Mouse (Mus musculus) embryonic fibroblast, embryonic 13.5 days (primary cell): ENCODE data around the gene Aldh3a2. TPM values are rescaled to one million over a fixed set of nuclear protein-coding genes. Genes with fewer than 3 reads are reported as not detected.
A peak's percentile ranks its signal among the peaks of the same experiment; 100 is the strongest.
"Not testable (repeated sequence)": the region's sequence is repeated elsewhere in the genome, so short reads cannot be mapped to it uniquely, and the experiment has no call there.

Experiments used
- H3K27ac ChIP-seq: 2 replicates; pipeline ENCODE4 v1.5.1; 2012; ENCODE audit warnings: low read length, control low read depth, inconsistent platforms; ENCODE audit not compliant: insufficient read depth
- H3K4me1 ChIP-seq: 2 replicates; pipeline ENCODE4 v1.6.1; 2011; ENCODE audit warnings: low read length; ENCODE audit not compliant: control insufficient read depth, insufficient read depth
- H3K4me3 ChIP-seq: 2 replicates; pipeline ENCODE4 v1.5.1; 2011; ENCODE audit warnings: mild to moderate bottlenecking, control low read depth, low read length; ENCODE audit not compliant: insufficient read depth
- CTCF ChIP-seq: IDR thresholded peaks from 2 replicates; pipeline ENCODE4 v1.5.1; 2011; ENCODE audit warnings: mild to moderate bottlenecking, control low read depth, low read length, moderate library complexity, borderline replicate concordance; ENCODE audit not compliant: insufficient read depth
- POLR2A ChIP-seq: IDR thresholded peaks from 2 replicates; pipeline ENCODE4 v1.6.1; 2011; ENCODE audit warnings: low read depth, mild to moderate bottlenecking, control low read depth, low read length, moderate library complexity
- polyA plus RNA-seq: library from polyadenylated mRNA; stranded (reverse); fragments of >200 nt; gene quantifications from 2 replicates; pipeline ENCODE4 v1.2.4, GENCODE M21; 2011; ENCODE audit warnings: low read depth; ENCODE audit not compliant: missing spikeins, insufficient read length

Gene Aldh3a2
- polyA plus RNA-seq, result 42.5 and 50.3 TPM in 2 replicates

- Histone ChIP-seq H3K27ac (peak within 1 kb of the TSS; percentile 71), H3K4me1 (peaks cover 2% of the 10 kb centered on the region; the same call in 1 of the 2 replicates), H3K4me3 (peak within 1 kb of the TSS; percentile 61)
- TF ChIP-seq CTCF (no peak), POLR2A (peak; percentile 98)
These were observed at the start of gene Aldh3a2 for GRCm38 (mm10) chr11:61266551-61267533. TSS of gene Aldh3a2 (minus strand) at chr11:61267464.

DNA sequence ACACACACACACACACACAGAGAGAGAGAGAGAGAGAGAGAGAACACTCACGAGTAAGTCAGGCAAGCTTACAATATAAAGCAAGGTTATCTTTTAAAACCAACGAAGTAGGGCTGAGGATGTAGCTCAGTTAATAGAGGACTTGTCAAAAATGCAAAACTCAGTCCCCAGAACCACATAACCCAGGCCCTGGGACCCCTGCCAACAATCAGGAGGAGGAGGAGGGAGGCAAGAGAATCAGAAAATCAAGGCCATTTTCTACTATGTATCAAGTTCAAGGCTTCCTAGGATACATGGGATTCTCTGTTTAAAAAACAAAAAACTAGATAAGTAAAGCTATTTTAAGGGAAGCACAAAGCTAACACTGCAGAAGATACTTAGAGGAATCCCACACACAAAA is 49.6 kb upstream of the Aldh3a2 start:
- no peak for TF ChIP-seq POLR2A
- TF ChIP-seq CTCF, result no peak

DNA sequence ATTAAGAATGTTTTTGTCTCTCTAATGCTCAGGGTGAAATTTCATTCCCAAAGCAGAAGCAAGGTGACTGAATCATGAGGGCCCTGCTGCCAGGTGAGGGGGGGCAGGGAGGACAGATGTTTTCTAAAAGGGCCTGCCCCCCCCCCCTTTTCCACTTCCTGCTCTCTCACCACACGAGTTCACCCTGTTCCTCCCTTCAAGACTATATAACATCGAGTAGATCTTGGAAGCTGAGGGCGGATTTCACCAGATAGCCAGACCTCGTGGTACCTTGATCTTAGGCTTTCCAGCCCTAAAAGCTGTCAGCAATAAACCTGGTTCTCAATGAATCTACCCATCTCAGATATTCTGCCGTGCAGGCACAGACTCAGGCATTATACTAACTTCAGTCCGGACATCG is 43.1 kb upstream of the Aldh3a2 start:
- Histone ChIP-seq H3K4me1 (no peaks in the 10 kb centered on the region), H3K4me3 (no peak overlapping the region), H3K27ac (no peak overlapping the region)
- TF ChIP-seq CTCF (no peak), POLR2A (no peak)

More for the DNA sequence above, 49.6 kb upstream of the Aldh3a2 start:
- Histone ChIP-seq H3K4me3 (no peak overlapping the region), H3K4me1 (0 out of 2 replicates have a peak, but pooled peaks cover 6% of the 10 kb centered on the region), H3K27ac (no peak overlapping the region)

GRCm38 (mm10) chr11:61309831-61310230 is 42.6 kb upstream of the Aldh3a2 start:
- no peak overlapping the region for H3K27ac ChIP-seq
- TF ChIP-seq POLR2A, result no peak
- TF ChIP-seq CTCF, result no peak
- no peak overlapping the region for H3K4me3 ChIP-seq
- H3K4me1 ChIP-seq, result no peaks in the 10 kb centered on the region

GRCm38 (mm10) chr11:61307795-61308194 is 40.5 kb upstream of the Aldh3a2 start:
- H3K4me3 ChIP-seq, result no peak overlapping the region
- H3K27ac ChIP-seq, result no peak overlapping the region
- no peak for TF ChIP-seq POLR2A
- no peak for TF ChIP-seq CTCF
- no peaks in the 10 kb centered on the region for H3K4me1 ChIP-seq

GRCm38 (mm10) chr11:61305377-61305776 is 38.1 kb upstream of the Aldh3a2 start:
- no peak overlapping the region for H3K4me3 ChIP-seq
- no peaks in the 10 kb centered on the region for H3K4me1 ChIP-seq
- no peak overlapping the region for H3K27ac ChIP-seq
- TF ChIP-seq POLR2A, result no peak
- TF ChIP-seq CTCF, result no peak

DNA sequence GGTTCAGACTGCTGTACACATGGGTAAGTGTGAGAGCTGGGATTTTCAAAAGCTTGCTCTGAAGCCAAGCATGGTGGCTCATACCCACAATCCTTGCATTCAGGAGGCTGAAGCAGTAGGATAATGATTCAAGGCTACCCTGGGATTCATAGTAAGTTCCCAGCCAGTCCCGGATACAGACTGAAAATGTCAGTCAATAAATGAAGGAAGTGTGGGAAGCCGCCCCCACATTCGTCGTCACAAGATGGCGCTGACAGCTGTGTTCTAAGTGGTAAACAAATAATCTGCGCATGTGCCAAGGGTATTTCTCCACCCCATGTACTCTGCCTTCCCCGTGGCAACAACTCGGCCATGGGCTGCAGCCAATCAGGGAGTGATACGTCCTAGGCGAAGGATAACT is 37.3 kb upstream of the Aldh3a2 start:
- H3K4me1 ChIP-seq, result not testable (repeated sequence)

GRCm38 (mm10) chr11:61300716-61301392 is 33.6 kb upstream of the Aldh3a2 start:
- no peak overlapping the region for H3K27ac ChIP-seq
- no peaks in the 10 kb centered on the region for H3K4me1 ChIP-seq
- H3K4me3 ChIP-seq, result no peak overlapping the region
- no peak for TF ChIP-seq CTCF
- no peak for TF ChIP-seq POLR2A

More for the DNA sequence above, 37.3 kb upstream of the Aldh3a2 start:
- not testable (repeated sequence) for H3K27ac ChIP-seq, H3K4me3 ChIP-seq

- TF ChIP-seq CTCF (no peak), POLR2A (no peak)
- Histone ChIP-seq H3K27ac (no peak overlapping the region), H3K4me1 (no peaks in the 10 kb centered on the region), H3K4me3 (no peak overlapping the region)
These were observed 32.9 kb upstream of the Aldh3a2 start for GRCm38 (mm10) chr11:61300205-61300604.

DNA sequence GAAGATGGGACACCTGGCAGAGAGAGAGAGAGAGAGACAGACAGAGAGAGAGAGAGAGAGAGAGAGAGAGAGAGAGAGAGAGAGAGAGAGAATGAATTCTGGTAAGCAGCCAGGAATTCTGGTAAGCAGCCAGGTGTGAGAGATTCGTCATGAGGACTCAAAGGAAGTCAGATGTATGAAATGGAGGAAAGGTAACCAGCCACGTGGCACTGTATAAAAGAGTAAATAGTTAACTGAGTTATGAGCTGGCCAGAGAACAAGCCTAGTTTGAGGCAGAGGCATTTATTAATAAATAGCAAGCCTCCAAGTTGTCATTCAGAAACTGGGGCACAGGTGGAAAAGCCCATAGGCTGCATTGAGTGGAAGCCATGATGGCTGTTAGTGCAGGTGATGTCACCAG is 30.6 kb upstream of the Aldh3a2 start:
- no peaks in the 10 kb centered on the region for H3K4me1 ChIP-seq
- TF ChIP-seq CTCF (no peak), POLR2A (no peak)
- H3K4me3 ChIP-seq, result no peak overlapping the region
- no peak overlapping the region for H3K27ac ChIP-seq
